ENCODE assay signal across 7 mouse cellular contexts in genomic region chr15:77842047-77842843, GRCm38 (mm10). TPM values are rescaled to one million over a fixed set of nuclear protein-coding genes. Genes with fewer than 3 reads are reported as not detected.
DNase-seq lines count a peak whose midpoint lies in the region; ATAC-seq lines count a peak whose summit lies in the region.

TSS of gene Myh9 (minus strand) at chr15:77842175.

- H3K36me3 ChIP-seq in intestine, embryonic 16.5 days (ENCODE audit: control insufficient read depth, insufficient read depth, low read length): no peaks in the 10 kb centered on the region
- H3K36me3 ChIP-seq in midbrain, embryonic 11.5 days (ENCODE audit: control insufficient read depth, insufficient read depth, low read length): no peaks in the 10 kb centered on the region

- peak within 1 kb of the TSS; percentile 98 for H3K4me3 ChIP-seq in intestine, embryonic 16.5 days (ENCODE audit: low read length)
- peak within 1 kb of the TSS; percentile 82 for H3K4me3 ChIP-seq in midbrain, embryonic 11.5 days (ENCODE audit: low read depth, low read length)

- WGBS in intestine, embryonic 16.5 days: under 1% methylated on average over 46 of the region's 46 CpGs
- under 1% methylated on average over 43 of the region's 46 CpGs for WGBS in midbrain, embryonic 11.5 days

- peak within 1 kb of the TSS; percentile 98 for H3K27ac ChIP-seq in intestine, embryonic 16.5 days (ENCODE audit: low read length)
- peak within 1 kb of the TSS; percentile 35 for H3K27ac ChIP-seq in midbrain, embryonic 11.5 days (ENCODE audit: low read depth, low read length)

- peaks cover 16% of the 10 kb centered on the region for H3K4me1 ChIP-seq in intestine, embryonic 16.5 days (ENCODE audit: control insufficient read depth, insufficient read depth, low read length)
- peaks cover 27% of the 10 kb centered on the region for H3K4me1 ChIP-seq in midbrain, embryonic 11.5 days (ENCODE audit: control insufficient read depth, insufficient read depth, low read length)

- H3K27me3 ChIP-seq in intestine, embryonic 16.5 days (replicated peaks; ENCODE audit: control insufficient read depth, insufficient read depth, low read length): no peaks in the 10 kb centered on the region
- peaks cover 2% of the 10 kb centered on the region; the same call in 1 of the 2 replicates for H3K27me3 ChIP-seq in midbrain, embryonic 11.5 days (ENCODE audit: control insufficient read depth, insufficient read depth, low read length)

- H3K9ac ChIP-seq in intestine, embryonic 16.5 days (ENCODE audit: low read depth, low read length): peak within 1 kb of the TSS; percentile 99
- peak within 1 kb of the TSS; percentile 80 for H3K9ac ChIP-seq in midbrain, embryonic 11.5 days (ENCODE audit: low read length)

- H3K9me3 ChIP-seq in intestine, embryonic 16.5 days (ENCODE audit: control insufficient read depth, low read length): no peaks in the 10 kb centered on the region
- H3K9me3 ChIP-seq in midbrain, embryonic 11.5 days (ENCODE audit: control insufficient read depth, low read length): no peaks in the 10 kb centered on the region

- peak within 1 kb of the TSS; percentile 85 for H3K4me2 ChIP-seq in intestine, embryonic 16.5 days (ENCODE audit: low read depth, low read length)
- peak within 1 kb of the TSS; percentile 91 for H3K4me2 ChIP-seq in midbrain, embryonic 11.5 days

- peak; percentile 94 for ATAC-seq in intestine, embryonic 16.5 days
- peak; percentile 98 for ATAC-seq in midbrain, embryonic 11.5 days (ENCODE audit: low FRiP score)

- intact Hi-C loops in left cerebral cortex, postnatal 36 days (cut with DNase I): loop anchor here (5.0 kb wide), 2 partner anchors 40 to 75 kb away; no protein-coding TSS in a partner anchor

- DNase-seq in adrenal gland, adult 8-10 months: peak; percentile 99
- DNase-seq in embryo, embryonic 9.5 days (ENCODE audit: extremely low spot score): peak; percentile 99
- DNase-seq in gastrocnemius, postnatal 4 days (ENCODE audit: low spot score in 2 of 2): peak; percentile 92 to 99
- peak; percentile 98 for DNase-seq in left cerebral cortex, postnatal 36 days (ENCODE audit: low spot score in 2 of 2)
- peak; percentile 100 for DNase-seq in midbrain, embryonic 11.5 days (ENCODE audit: low spot score, missing footprints)
- DNase-seq in skeletal muscle tissue, adult 2 months (ENCODE audit: low read depth, low spot score): peak; percentile 100

RNA-seq across cellular contexts. Expression of gene Myh9, which starts in this region (rescaled TPM):
- 100 to 1,000 TPM; 304 to 366 (median 340) TPM for total RNA-seq in adrenal gland, adult 8-10 months (2022)
- total RNA-seq in gastrocnemius, postnatal 4 days (2021): 100 to 1,000 TPM; 171 to 187 TPM
- polyA plus RNA-seq in intestine, embryonic 16.5 days (2015; fragmentation: Nextera tagmentation; extraction: Ambion mirVana): 39.1 and 43.8 TPM in 2 replicates
- 10 to 100 TPM; 58.0 to 77.6 TPM for total RNA-seq in left cerebral cortex, postnatal 36 days (2021)
- 16.4 and 19.6 TPM in 2 replicates for polyA plus RNA-seq in midbrain, embryonic 11.5 days (2014; fragmentation: Nextera tagmentation; extraction: Ambion mirVana)

Comparison
In these comparisons a context has a peak if more than half of its experiments do, and no peak if none do; other contexts are left out.
1. Peak in every context shown above with its lines: DNase-seq, ATAC-seq, H3K4me3 ChIP-seq and H3K27ac ChIP-seq.